Mouse (Mus musculus): Measurements from ENCODE around the gene Gm13698. TPM values are rescaled to one million over a fixed set of nuclear protein-coding genes. Genes with fewer than 3 reads are reported as not detected.
"Not testable (repeated sequence)": the region's sequence is repeated elsewhere in the genome, so short reads cannot be mapped to it uniquely, and the experiment has no call there.

Gm13698 gene
- total RNA-seq (2022): 1 to 10 TPM in 1 of 4 experiments, under 1 TPM in 3; 0.75 to 1.0 (median 0.76) TPM

GRCm38 (mm10) chr2:83955393-83955792, at the start of gene Gm13698:
TSS of gene Gm13698 (plus strand) at chr2:83955693.
- not testable (repeated sequence) for DNase-seq (ENCODE audit: low spot score)

- no peak for DNase-seq (ENCODE audit: low spot score)
Measured at GRCm38 (mm10) chr2:83929478-83930088, 25.9 kb upstream of the Gm13698 start.

GRCm38 (mm10) chr2:83940931-83941361, 14.5 kb upstream of the Gm13698 start, which contains the start of gene Zswim2:
TSS of gene Zswim2 (minus strand) at chr2:83941228.
- no peak for DNase-seq (ENCODE audit: low spot score)

GRCm38 (mm10) chr2:83941378-83941777, 14.1 kb upstream of the Gm13698 start:
- no peak for DNase-seq (ENCODE audit: low spot score)

- DNase-seq (ENCODE audit: low spot score): no peak
Measured at GRCm38 (mm10) chr2:83941792-83942191, 13.7 kb upstream of the Gm13698 start.

- DNase-seq (ENCODE audit: low spot score): not testable (repeated sequence)
Measured at GRCm38 (mm10) chr2:83961203-83961602, 5.7 kb downstream of the Gm13698 start, which contains the start of gene Gm13693. TSS of gene Gm13693 (plus strand) at chr2:83961503.

- DNase-seq (ENCODE audit: low spot score): not testable (repeated sequence)
Measured at GRCm38 (mm10) chr2:83967013-83967412, 11.5 kb downstream of the Gm13698 start, which contains the start of gene Gm13695. TSS of gene Gm13695 (plus strand) at chr2:83967313.

GRCm38 (mm10) chr2:83972823-83973222, 17.3 kb downstream of the Gm13698 start, which contains the start of gene Gm13696:
TSS of gene Gm13696 (plus strand) at chr2:83973123.
- not testable (repeated sequence) for DNase-seq (ENCODE audit: low spot score)

GRCm38 (mm10) chr2:83978633-83979032, 23.1 kb downstream of the Gm13698 start, which contains the start of gene Gm13694:
TSS of gene Gm13694 (plus strand) at chr2:83978933.
- DNase-seq (ENCODE audit: low spot score): not testable (repeated sequence)

GRCm38 (mm10) chr2:83984443-83984842, 28.9 kb downstream of the Gm13698 start, which contains the start of gene Gm13697:
TSS of gene Gm13697 (plus strand) at chr2:83984743.
- DNase-seq (ENCODE audit: low spot score): not testable (repeated sequence)

- not testable (repeated sequence) for DNase-seq (ENCODE audit: low spot score)
Measured at GRCm38 (mm10) chr2:83990253-83990652, 34.8 kb downstream of the Gm13698 start, which contains the start of gene Gm13691. TSS of gene Gm13691 (plus strand) at chr2:83990553.

- not testable (repeated sequence) for DNase-seq (ENCODE audit: low spot score)
Measured at GRCm38 (mm10) chr2:83993639-83994255, 38.3 kb downstream of the Gm13698 start.

- not testable (repeated sequence) for DNase-seq (ENCODE audit: low spot score)
Measured at GRCm38 (mm10) chr2:83994526-83994925, 39.0 kb downstream of the Gm13698 start.

Other genes with a start within 250 kb of the Gm13698 start
- gene Itgav, start 231.3 kb upstream of the Gm13698 start, total RNA-seq (2022): 10 to 100 TPM; 33.9 to 39.6 (median 36.0) TPM
- gene Fam171b, start 143.1 kb upstream of the Gm13698 start, total RNA-seq (2022): under 1 TPM; 0.40 to 0.94 (median 0.55) TPM
- not detected for gene Zswim2, start 14.5 kb upstream of the Gm13698 start, total RNA-seq (2022)
- 1 to 10 TPM in 1 of 4 experiments, under 1 TPM in 3; 0.75 to 1.0 (median 0.76) TPM for gene Gm13693, start 5.8 kb downstream of the Gm13698 start, total RNA-seq (2022)
- gene Gm13695, start 11.6 kb downstream of the Gm13698 start, total RNA-seq (2022): under 1 TPM in 1 of 4 experiments, not detected in 3; 0.75 TPM
- 1 to 10 TPM in 1 of 4 experiments, under 1 TPM in 3; 0.75 to 1.0 (median 0.76) TPM for gene Gm13696, start 17.4 kb downstream of the Gm13698 start, total RNA-seq (2022)
- 1 to 10 TPM in 1 of 4 experiments, under 1 TPM in 3; 0.75 to 1.0 (median 0.76) TPM for gene Gm13694, start 23.2 kb downstream of the Gm13698 start, total RNA-seq (2022)
- gene Gm13697, start 29.1 kb downstream of the Gm13698 start, total RNA-seq (2022): 1 to 10 TPM in 1 of 4 experiments, under 1 TPM in 3; 0.75 to 1.0 (median 0.76) TPM
- gene Gm13691, start 34.9 kb downstream of the Gm13698 start, total RNA-seq (2022): 1 to 10 TPM in 1 of 4 experiments, under 1 TPM in 3; 0.75 to 1.0 (median 0.76) TPM

Measured in heart, adult 8-10 months (tissue).